Mouse (Mus musculus) right cerebral cortex, postnatal 25 days (tissue): ENCODE measurements around the gene Trappc2l.
"Not testable (repeated sequence)": the region's sequence is repeated elsewhere in the genome, so short reads cannot be mapped to it uniquely, and the experiment has no call there.

Experiments
- DNase-seq: peaks from one replicate; pipeline ENCODE4 v3.0.0; 2022

Trappc2l gene

GRCm38 (mm10) chr8:122611295-122612133 is at the start of gene Trappc2l, which contains the start of gene Galns:
TSS of gene Trappc2l (plus strand) at chr8:122611640.
TSS of gene Galns (minus strand) at chr8:122611463.
- peak; percentile 93 for DNase-seq

GRCm38 (mm10) chr8:122564363-122565352 is 46.8 kb upstream of the Trappc2l start:
- no peak for DNase-seq

- no peak for DNase-seq
These were observed 44.7 kb upstream of the Trappc2l start for GRCm38 (mm10) chr8:122566766-122567165.

- peak; percentile 96 for DNase-seq
These were observed 43.9 kb upstream of the Trappc2l start, which contains the start of gene Cdt1 for GRCm38 (mm10) chr8:122567361-122568108. TSS of gene Cdt1 (plus strand) at chr8:122568015.

- DNase-seq: no peak
These were observed 43.3 kb upstream of the Trappc2l start for GRCm38 (mm10) chr8:122568109-122568504.

GRCm38 (mm10) chr8:122568881-122569309 is 42.5 kb upstream of the Trappc2l start:
- no peak for DNase-seq

- no peak for DNase-seq
These were observed 42.1 kb upstream of the Trappc2l start for GRCm38 (mm10) chr8:122569329-122569728.

GRCm38 (mm10) chr8:122569996-122570395 is 41.4 kb upstream of the Trappc2l start:
- DNase-seq: no peak

- no peak for DNase-seq
These were observed 40.3 kb upstream of the Trappc2l start for GRCm38 (mm10) chr8:122571153-122571552.

GRCm38 (mm10) chr8:122571750-122572267 is 39.6 kb upstream of the Trappc2l start:
- DNase-seq: no peak

GRCm38 (mm10) chr8:122572751-122573150 is 38.7 kb upstream of the Trappc2l start:
- no peak for DNase-seq

GRCm38 (mm10) chr8:122573176-122573575 is 38.3 kb upstream of the Trappc2l start:
- DNase-seq: not testable (repeated sequence)

- DNase-seq: no peak
These were observed 37.9 kb upstream of the Trappc2l start for GRCm38 (mm10) chr8:122573577-122573976.

GRCm38 (mm10) chr8:122574264-122574663 is 37.2 kb upstream of the Trappc2l start:
- no peak for DNase-seq

GRCm38 (mm10) chr8:122574667-122575251 is 36.7 kb upstream of the Trappc2l start:
- DNase-seq: no peak

- no peak for DNase-seq
These were observed 36.2 kb upstream of the Trappc2l start for GRCm38 (mm10) chr8:122575286-122575685.

- DNase-seq: no peak
These were observed 35.4 kb upstream of the Trappc2l start for GRCm38 (mm10) chr8:122575735-122576647.

GRCm38 (mm10) chr8:122576648-122577022 is 34.8 kb upstream of the Trappc2l start, which contains the start of gene Aprt:
TSS of gene Aprt (minus strand) at chr8:122576909.
- DNase-seq: peak; percentile 93

GRCm38 (mm10) chr8:122577116-122577515 is 34.3 kb upstream of the Trappc2l start:
- no peak for DNase-seq

GRCm38 (mm10) chr8:122579196-122579595 is 32.2 kb upstream of the Trappc2l start:
- DNase-seq: no peak

- no peak for DNase-seq
These were observed 30.5 kb upstream of the Trappc2l start for GRCm38 (mm10) chr8:122580926-122581325.
